Mouse (Mus musculus) erythroblast, embryonic 14.5 days (primary cell): ENCODE data around the gene Cpn1.

ENCODE experiments used
- GATA1 ChIP-seq: IDR thresholded peaks from 2 replicates; pipeline ENCODE4 v1.6.1; 2012; ENCODE audit warnings: low read length, inconsistent platforms, mixed read lengths
- TAL1 ChIP-seq: IDR thresholded peaks from 3 replicates; pipeline ENCODE4 v1.6.1; 2012; ENCODE audit warnings: low read length, inconsistent platforms, mixed read lengths

DNA sequence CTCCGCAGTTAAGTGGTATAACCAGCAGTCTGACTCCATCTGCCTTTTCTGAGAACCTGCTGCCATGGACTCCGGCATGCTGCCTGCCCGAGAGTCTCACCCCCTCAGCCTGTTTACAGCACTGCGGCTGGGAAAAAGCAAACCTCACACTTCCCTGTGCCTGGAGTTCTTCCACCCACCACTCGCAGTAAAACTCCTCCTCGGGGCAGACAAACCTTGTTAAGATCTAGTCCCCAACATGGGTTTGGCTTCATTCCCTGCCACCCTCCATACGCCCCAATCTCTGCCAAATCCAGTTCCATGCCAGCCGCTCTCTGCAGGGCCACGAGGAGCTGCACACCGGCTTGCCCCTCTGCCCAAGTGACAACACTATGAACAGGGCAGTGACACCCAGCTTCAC lies 59.3 kb downstream of the Cpn1 start:
- TF ChIP-seq GATA1 (no peak), TAL1 (no peak)
